Mouse (Mus musculus): ENCODE measurements around the gene Erbin.
A peak's percentile ranks its signal among the peaks of the same experiment; 100 is the strongest.

Erbin gene

DNA sequence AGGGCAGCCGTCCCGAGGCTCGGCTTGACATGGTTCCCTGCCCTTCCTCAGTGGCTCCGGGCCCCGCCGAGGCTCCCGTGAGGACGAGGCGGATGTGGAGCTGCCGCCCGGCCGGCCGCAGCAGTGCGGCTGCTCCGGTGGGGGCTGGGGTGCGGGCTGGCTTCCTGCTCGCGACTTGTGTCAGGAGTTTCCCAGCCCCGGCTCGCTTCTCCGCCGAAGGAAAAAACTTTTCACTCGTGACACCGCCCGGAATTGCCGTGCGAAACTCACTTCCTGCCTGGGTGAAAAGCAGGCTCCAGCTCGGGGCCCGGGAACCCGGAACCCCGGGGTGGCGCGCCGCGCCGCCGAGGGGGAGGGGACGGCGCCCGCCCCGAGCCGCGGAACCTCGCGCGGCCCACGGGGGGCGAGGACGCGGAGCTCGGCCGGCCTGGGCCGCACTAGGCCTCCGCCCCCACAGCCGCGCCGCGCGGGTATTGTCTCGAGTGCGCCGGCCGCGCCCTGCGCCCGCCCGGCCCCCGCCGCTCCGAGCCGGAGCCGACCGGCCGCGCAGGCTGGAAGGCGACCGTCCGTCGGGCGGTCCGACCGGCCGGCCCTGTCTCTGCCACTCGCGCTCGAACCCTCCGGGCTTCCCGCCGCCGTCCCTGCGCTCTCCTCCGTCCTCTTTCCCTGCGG is at the start of gene Erbin:
Gene Erbin, minus strand, starts transcription at position 254 of the 672 bp plus-strand sequence.
- DNase-seq (ENCODE audit: low spot score in 2 of 2), result peak; percentile 66

DNA sequence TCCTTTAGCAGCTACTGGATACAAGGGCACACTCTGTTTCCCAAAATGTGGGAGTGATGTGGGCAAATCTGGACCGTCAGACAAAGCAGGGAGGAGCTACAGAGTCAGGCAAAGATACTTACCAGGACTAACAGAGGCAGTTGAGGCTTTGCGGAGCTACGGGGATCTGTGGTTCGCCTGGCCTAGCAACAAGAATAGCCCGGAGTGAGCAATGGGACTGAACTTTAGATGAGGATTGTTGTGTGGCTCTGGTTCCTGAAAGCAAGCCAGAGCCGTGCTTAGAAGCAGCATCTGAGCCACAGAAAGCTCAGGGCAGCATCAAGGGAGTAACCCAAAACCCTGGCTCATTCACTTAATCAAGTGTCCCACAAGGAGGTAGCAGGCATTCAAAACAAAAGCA is 49.6 kb upstream of the Erbin start:
- no peak for DNase-seq (ENCODE audit: low spot score in 2 of 2)

DNA sequence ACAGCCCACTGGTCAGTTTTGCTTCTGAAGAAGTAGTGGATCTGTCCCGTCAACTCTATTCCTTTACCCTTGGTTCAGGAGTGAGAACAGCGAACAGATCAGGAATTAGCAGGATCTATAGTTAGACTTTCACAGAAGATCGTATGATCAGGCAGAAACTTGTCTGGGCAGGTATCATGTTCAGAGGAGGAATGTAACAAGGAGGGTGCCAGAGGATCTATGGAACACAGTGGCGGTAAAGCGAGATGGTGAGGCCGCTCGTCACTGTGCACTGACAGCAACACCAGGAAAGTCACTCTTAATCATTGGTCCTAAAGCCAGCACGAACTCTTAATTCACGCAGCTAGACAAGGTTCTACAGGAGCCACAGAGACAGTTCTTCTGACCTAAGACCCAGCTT is 47.7 kb upstream of the Erbin start:
- DNase-seq (ENCODE audit: low spot score in 2 of 2), result no peak

GRCm38 (mm10) chr13:103966696-103967215 is 46.4 kb upstream of the Erbin start:
- no peak for DNase-seq (ENCODE audit: low spot score in 2 of 2)

DNA sequence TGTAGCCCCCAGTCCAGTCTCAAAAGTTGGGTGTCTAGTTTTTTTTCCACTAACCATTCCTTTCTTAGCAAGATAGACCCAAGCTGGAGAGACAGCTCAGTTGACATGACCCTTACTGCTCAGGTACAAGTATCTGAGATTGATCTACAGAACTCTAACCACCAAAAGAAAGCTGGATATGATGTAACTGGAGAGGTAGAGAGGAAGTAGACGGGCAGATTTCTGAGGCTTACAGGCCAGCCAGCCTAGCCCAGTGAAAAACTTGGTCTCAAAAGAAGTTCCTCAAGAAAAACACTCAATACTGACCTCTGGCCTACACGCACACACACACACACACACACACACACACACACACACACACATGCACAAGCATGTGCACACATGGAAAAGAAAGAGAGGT is 44.9 kb upstream of the Erbin start:
- DNase-seq (ENCODE audit: low spot score in 2 of 2), result no peak

GRCm38 (mm10) chr13:103963094-103963493 is 42.8 kb upstream of the Erbin start:
- DNase-seq (ENCODE audit: low spot score in 2 of 2), result no peak

DNA sequence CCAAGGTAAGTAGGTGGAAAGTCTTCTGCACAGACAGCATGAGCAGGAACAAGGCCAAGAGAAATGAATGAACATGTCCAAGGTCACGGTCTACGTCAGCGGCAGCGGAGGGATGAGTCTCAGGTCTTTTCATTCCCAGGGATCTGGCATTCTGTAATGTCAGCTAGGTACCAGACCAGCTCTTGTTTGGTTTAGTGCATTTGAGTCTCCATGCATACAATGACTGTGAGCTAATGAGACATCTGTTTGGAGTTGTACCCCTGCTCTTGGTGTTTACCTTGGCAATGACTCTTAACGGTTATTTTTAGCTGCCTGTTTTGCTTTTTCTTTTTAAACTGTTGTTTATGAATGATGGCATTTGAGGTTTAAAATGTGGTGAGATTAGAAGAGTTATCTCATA is 39.5 kb upstream of the Erbin start:
- DNase-seq (ENCODE audit: low spot score in 2 of 2), result no peak

DNA sequence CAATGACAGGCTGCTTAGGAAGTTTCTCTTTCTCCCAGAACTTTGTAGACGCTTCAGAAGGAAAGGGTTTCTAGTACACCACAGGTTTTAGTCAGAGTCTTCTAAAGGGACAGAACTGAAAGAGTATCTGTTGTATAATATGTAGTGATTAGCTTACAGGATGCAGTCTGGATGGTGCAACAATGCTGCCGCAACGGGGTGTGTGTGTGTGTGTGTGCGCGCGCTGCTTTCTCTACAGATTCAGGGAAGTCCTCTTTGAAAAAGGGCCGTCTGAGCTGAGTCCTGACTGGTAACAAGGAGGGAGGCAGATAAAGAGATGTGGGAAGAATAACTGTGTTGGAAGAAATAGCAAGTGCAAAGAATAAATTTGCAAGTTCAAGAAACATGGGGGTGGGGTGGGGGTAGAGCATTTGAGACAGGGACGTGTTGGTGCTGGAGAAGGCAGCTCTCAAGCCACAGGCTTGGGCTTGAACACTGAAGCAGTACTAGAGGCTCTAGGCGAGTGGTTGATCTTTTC is 38.4 kb upstream of the Erbin start:
- DNase-seq (ENCODE audit: low spot score in 2 of 2), result peak; percentile 10

- DNase-seq (ENCODE audit: low spot score in 2 of 2), result no peak
Measured at GRCm38 (mm10) chr13:103957175-103957940, 37.0 kb upstream of the Erbin start.

GRCm38 (mm10) chr13:103955652-103956051 is 35.3 kb upstream of the Erbin start:
- DNase-seq (ENCODE audit: low spot score in 2 of 2), result no peak

GRCm38 (mm10) chr13:103951393-103951792 is 31.1 kb upstream of the Erbin start:
- no peak for DNase-seq (ENCODE audit: low spot score in 2 of 2)

GRCm38 (mm10) chr13:103940796-103941195 is 20.5 kb upstream of the Erbin start:
- DNase-seq (ENCODE audit: low spot score in 2 of 2), result no peak

DNA sequence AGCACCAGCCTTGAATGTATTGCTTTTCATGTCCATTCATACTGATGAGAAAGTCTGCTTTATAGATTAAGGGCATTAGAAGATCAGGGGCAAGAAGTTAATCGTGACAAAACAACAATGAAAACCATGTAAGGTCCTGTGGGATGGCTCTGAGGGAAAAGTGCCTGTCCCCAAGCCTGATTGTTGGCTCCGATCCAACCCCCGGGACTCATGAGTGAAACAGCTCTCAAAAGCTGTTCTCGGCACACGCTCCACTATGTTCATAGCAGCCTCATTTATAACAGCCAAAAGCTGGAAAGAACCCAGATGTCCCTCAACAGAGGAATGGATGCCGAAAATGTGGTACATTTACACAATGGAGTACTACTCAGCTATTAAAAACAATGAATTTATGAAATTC is 4.3 kb upstream of the Erbin start:
- no peak for DNase-seq (ENCODE audit: low spot score in 2 of 2)

DNA sequence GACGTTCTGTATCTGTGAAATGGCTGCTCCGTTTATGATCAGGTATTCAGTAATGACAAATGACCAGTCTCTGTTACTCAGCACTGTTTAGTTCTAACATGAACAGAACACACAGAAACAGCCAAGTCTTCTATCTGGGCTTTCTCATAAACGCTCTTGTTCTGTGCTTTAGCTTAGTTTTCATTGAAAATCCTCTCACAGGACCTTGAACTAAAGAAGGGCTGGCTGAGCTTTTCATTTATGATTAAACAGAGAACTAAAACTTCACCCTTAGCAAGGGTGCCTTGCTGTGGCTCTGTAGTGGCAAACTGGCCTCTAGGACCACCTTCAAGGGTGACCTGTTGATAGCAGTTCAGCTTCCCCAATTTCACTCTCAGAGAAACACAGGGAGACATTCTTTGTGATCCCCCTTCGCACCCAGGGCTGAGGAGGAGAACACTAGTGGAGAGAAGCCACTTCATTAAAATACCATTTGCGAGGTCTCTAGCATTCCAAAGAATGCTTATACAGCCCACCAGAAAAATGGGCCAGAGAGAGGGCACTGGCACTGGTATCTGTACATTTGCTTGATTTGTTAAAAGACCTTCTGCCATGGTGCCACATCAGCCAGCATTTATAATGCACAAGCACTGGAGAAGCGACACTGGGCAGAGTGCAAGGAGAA is 3.2 kb upstream of the Erbin start:
- DNase-seq (ENCODE audit: low spot score in 2 of 2), result no peak

GRCm38 (mm10) chr13:103921831-103922380 is 1.6 kb upstream of the Erbin start:
- no peak for DNase-seq (ENCODE audit: low spot score in 2 of 2)

DNA sequence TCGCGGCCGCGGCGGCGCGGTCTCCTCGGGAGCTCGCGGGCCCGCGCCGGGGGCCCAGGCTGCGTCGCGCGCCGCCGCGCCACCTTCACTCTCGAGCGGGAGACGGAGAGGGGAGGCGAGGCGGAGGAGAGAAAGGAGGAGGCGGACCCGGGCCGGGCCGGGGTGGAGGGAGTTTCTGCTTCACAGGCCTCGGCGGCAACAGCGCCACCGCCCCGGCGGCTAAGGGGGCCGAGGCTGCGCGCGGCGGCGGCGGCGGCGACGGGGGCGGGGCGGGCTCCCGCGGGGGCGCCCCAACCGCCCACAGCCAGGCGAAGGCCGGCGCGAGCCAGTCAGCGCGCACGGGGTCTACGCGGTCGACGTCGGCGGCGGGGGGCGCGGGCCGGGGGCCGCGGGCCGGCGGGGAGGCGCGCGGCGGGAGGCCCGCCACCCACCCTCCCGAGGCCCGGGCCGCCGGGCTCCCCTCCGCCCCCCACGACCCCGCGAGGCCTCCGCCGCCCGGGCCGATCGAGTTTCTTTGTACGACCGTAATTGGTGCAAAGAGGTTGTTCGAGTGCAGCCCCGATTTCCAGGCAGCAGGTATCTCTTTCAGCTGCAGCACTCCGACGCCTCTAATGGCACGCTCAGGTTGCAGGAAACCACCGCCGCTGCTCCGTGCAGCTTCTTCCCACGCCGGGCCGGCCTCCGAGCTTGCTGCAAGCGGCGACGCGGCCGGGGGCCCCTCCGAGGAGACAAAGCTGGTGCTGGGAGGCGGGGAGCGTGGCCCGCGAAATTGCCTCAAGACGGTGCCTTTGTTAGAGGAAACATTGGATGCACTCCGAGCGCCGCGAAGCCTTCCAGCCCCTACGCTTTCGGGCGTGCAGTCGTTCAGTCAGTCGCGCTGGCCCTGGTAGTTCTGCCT is 868 bp upstream of the Erbin start:
- DNase-seq (ENCODE audit: low spot score in 2 of 2), result peak; percentile 72 to 78

GRCm38 (mm10) chr13:103919956-103920260 is 406 bp downstream of the Erbin start:
- no peak for DNase-seq (ENCODE audit: low spot score in 2 of 2)

DNA sequence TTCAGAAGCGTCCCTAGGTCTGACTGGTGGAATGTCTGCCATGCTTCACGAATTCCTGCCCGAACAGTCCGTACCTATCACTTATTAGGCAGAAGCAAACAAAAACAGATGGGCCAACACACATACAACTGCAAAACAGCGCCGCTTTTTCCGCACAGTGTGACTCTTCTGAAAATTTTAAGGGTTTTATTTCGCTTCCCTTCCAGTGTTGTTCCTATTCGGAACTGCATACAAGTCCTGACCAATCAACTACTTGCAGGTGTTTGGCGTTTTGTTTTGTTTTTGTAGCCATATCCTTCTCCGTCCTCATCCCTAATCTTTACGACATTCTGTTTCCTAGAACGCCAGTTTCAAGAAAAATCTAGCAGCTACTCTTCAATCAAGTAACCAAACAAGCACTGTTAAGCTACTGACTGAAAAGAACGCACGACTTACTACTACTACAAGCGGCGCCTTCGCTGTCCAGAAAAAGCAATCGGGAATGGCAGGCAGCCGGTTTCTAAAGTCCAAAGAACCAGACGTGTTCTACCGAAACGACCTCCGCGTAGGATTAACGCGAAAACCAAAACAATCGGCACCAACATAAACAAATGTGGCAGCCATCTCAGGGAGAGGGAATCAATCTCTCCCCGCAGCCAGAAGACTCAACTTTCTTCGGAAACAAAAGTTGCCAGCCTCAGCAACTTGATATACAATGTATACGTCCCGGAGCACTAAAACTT is 919 bp downstream of the Erbin start:
- DNase-seq (ENCODE audit: low spot score in 2 of 2), result peak; percentile 14 to 33

DNA sequence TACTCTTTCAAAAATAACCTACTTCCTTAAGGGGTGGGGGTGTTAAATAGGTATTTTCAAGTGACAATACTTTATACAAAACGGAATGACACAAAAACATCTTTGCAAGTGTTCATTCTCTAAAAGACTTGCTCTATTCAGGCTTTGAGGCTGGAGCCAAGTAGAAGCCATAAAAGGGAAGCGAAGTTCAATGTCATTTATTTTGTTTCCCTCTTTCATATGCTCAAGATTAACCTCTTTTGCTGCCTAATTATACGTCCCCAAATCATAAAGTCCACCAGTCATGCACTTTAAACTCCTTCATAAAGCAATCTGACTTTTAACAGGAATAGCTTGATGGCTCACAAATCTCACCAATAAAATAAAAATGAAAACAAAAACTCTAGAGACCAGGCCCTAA is 1.9 kb downstream of the Erbin start:
- DNase-seq (ENCODE audit: low spot score in 2 of 2), result no peak

- no peak for DNase-seq (ENCODE audit: low spot score in 2 of 2)
Measured at GRCm38 (mm10) chr13:103914114-103914736, 6.1 kb downstream of the Erbin start.

Measured in right cerebral cortex, adult 2 months (tissue).